Mouse (Mus musculus) adrenal gland, adult 8-10 months (tissue): ENCODE measurements around the gene Zcchc4. TPM values are rescaled to one million over a fixed set of nuclear protein-coding genes. Genes with fewer than 3 reads are reported as not detected.
"Not testable (repeated sequence)": the region's sequence is repeated elsewhere in the genome, so short reads cannot be mapped to it uniquely, and the experiment has no call there.

Experiments used
- DNase-seq: peaks from one replicate; pipeline ENCODE4 v3.0.0; 2022
- total RNA-seq, 4 experiments: library from RNA; stranded (reverse); gene quantifications; 2 replicates each; pipeline ENCODE4 v1.2.4; 2022

Zcchc4 gene
- total RNA-seq: 10 to 100 TPM; 12.1 to 17.7 (median 14.3) TPM

DNA sequence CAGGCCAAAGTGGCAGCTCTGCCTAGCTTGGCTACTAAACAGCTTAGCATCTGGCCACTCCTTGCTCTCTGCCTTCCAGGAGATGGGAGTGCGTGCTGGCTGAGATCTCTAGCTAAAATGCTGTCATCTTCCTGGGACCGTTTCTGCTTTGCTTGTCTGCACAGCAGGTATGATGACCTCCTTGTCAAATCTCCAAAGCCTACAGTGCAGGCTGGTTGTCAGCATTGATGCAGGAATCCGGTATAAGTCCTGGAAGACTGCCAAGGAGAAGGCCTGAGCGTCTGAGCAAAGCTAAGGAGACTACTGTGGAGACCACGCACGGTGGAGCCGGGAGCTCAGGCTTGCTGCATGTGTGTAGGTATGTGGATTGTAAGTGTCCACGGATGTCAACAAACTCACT, at the start of gene Zcchc4:
Zcchc4 (plus strand) TSS at position 173 of the 400 bp plus-strand sequence.
- no peak for DNase-seq

DNA sequence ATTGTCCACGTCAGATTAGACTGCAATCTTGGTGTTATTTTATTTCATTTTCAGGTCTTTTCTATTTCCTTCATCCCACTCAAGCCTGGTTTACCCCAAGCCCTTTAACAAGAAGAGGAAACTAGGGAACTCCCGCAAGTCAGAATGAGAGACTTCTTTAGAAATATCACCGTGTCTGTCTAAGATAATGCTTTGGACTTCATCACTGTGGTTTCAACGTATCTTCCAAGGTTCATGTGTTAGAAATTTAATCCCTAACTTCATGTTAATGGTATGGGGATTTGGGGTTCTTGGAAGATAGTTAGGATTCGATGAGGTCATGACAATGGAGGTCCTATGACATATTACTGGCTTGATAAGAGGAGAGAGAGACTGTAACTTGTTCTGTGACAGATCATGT, 47.5 kb upstream of the Zcchc4 start:
- no peak for DNase-seq

DNA sequence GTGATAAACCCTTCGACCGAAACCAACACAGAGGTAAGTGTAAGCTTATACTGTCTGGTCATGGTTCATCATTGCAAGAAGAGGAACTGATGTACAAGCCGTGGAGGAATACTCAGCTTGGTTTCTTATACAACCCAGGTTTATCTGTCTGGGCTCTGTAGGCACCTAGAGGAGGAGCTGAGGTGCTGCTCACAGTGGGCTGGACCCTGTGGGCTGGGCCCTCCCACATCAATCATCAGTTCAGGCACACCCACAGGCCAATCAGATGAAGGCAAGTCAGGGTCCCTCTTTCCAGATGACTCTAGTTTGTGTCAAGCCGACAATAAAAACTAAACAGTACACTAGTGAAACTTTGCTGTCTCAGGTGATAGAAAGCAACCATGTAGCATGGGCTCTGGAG, 42.4 kb upstream of the Zcchc4 start:
- DNase-seq: no peak

DNA sequence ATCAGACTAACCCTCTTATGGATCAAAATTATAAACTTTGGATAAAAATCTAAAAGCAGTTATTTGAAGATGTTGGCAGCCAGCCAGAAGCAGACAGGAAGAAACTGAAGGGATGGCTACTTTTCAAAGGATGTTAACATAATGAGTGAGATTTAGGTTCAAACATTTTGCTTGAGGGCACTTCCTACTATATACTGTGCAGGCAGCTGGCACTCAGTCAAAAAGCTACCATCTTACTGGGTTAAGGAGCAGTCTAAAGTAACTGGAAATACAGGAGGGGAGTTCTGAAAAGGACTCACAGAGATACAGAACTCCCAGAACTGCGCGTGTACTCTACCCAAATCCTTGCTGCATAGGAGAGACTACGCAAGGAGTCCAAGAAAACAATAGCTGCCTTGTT, 39.2 kb upstream of the Zcchc4 start:
- no peak for DNase-seq

DNA sequence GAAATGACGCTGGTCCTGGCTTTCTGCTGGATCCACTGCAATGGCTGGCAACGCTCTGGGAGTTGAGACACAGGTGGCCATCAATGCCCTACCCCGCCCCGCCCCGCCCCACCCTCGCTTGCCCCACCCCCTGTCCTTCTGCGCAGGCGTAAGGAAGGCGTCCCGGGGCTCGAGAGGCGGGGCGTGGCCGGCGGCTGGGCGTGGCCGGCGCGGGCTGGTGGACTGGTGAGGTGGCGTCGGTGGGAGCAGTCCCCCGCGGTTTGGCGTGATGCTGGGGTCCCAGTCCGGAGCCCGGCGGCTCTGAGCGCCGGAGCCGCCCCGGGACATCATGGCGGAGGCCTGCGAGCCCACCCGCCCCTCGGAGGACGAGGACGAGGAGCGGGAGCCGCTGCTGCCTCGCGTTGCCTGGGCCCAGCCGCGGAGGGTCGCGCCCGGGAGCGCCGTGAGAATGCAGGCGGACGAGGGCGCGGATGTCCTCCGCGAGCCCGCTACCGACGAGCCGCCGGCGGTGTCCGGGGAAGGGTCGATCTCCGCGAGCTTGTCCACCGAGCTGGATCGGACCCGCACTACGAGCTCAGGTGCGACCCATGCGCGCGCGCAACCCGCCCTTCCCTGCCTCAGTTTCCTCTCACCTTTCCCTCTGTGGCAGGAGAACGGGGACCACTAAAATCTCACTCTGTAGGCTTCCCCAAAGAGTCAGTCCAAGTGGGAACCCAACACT, 33.7 kb upstream of the Zcchc4 start, which contains the start of gene Pi4k2b:
Pi4k2b (plus strand) TSS at position 184 of the 721 bp plus-strand sequence.
- DNase-seq: peak; percentile 67

DNA sequence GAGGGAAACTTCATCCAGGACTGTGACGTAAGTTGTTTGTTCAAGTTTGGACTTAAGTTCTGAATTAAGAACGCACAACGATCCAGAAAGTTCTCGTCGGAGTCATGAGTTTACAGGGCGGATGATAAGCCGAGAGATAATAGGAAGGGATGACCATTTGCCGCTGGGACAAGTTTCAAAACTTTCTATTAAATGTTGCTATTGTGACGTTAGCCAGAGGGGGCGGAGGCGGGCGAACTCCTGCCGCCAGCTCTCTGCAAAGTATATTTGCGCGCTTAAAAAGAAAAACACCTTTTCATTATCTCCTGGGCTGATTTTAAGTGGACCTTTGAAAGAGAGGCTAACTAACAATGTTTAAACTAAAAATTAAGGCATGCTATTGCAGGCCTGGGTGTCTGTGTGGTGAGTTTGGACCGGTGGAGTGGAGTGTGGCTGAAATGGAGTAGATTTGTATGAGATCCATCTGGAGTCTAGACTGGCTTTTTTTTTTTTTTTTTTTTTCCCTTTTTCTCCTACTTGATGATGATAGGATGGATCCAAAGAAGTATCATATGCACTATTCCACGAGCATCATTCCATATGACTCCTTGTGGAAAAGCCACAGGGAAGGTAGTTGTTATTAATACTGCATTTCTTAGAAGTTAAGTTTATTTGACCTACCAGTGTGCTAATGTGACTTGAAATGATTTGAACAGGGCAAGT, 32.9 kb upstream of the Zcchc4 start:
- DNase-seq: peak; percentile 13

DNA sequence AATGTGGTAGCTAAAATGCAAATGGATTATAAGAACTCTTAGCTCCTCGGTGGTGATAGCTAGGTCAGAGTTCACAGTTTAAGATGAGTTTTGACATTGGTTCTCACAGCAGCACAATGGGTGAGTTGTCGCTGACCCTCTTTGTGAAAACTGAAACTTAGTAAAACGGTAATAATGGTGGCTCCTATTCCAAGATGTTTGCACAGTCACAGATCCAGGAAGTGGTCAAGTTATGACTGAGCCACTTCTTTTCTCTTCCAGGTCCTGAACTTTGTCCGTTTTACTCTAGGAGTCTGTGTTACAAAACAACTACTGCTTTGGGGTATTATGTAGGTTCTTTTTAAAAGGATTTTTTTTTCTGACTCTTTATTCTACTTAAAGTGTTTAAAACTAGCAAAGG, 32.0 kb upstream of the Zcchc4 start:
- DNase-seq: no peak

DNA sequence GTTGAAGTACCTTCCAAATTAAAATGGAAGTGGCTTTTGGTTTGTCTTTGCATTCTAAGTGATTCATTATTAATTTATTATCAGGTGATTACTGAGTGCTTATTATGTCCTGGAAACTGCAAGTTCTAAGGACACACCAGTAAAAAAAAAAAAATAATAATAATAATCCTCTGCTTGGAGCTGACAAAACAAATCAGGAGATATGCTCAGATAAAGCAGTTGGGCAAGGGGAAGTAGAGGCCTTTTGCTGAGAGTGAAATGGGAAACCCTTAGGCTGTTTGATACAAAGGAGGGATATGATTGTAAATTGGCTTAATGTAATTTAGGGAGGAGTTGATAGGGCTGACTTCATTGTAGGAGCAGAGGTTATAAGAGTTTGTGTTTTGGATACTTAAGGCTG, 28.3 kb upstream of the Zcchc4 start:
- DNase-seq: no peak

DNA sequence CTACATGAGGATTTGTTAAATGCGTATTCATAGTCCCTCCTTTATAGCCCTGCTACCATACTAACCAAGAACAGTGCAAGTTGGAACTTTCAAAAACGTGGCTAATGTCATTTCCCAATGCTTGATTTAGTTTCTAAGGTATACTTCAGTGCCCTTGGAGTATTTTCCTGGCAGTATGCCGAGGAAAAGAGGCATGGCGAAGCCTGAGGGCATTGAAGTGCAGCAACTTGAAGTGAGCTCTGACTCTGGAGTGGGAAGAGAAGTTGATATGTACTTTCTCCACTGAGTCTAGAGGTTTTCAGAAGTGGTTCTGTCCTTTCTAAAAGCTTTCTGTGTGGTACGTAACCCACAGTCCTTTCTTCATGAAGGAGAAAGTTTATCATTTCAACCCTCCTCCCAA, 26.5 kb upstream of the Zcchc4 start:
- no peak for DNase-seq

DNA sequence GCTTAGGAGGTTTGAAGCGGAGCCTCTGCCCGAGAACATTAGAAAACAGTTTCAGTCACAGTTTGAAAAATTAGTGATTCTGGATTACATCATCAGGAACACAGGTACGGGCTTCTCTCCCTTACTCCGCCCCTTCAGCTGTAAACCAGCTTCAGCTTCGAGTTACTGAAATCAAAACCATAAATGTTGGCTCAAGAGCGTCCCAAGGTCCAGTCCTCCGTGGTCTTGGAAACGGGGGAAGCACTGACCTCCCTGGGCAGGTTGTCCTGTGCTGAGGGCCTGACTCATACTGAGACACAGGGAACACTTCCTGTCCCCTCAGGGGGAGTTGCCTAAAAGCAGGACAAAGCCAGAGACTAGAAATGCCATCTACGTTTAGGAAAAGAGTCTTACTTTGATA, 22.1 kb upstream of the Zcchc4 start:
- no peak for DNase-seq

DNA sequence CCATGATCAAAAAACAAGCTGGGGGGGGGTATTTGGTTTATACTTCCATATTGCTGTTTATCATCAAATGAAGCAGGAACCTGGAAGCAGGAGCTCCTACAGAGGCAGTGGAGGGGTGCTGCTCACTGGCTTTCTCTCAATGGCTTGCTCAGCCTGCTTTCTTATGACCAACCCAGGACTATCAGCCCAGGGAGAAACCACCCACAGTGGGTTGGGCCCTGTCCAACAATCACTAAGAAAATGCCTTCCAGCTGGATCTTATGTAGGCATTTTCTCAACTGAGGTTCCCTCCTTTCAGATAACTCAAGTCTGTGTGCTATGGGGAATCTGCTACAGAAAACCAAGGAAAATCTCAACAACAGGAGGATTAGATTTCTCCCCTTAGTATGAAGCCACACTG, 21.0 kb upstream of the Zcchc4 start:
- no peak for DNase-seq

DNA sequence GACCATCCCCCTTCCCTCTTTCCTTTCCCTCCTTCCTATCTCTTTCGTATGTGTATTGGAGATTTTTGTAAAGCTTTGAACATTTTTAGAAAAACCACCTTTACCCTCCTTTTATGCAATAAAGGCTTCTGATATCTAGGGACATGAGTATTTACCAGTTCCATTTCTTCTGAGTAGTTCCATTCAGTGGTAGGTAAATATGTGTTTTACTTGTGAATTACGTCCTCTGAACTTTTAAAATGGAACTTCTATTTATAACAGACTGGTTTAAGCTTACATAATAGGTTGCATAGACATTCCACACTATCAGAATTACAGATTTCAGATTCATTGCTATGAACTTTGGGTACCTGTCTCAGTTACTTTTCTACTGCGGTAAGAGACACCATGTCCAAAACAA, 19.9 kb upstream of the Zcchc4 start:
- no peak for DNase-seq

DNA sequence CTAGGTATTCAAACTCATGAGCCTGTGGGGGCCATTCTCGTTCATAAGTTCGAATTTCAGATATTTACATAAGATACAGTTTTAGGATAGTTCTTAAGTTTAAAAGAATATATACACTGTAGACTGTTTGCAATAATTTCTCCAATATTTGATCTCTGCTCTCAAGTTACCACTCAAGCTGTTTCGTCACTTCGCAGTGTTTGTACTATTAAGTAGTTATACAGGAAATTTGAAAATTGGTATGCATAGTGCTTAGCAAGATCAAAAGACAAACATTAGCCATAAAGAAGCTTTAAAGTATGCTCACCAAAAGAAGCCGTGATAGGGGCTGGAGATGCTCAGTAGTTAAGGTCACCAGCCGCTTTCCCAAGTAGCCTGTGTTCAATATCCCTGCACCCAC, 19.2 kb upstream of the Zcchc4 start:
- DNase-seq: no peak

DNA sequence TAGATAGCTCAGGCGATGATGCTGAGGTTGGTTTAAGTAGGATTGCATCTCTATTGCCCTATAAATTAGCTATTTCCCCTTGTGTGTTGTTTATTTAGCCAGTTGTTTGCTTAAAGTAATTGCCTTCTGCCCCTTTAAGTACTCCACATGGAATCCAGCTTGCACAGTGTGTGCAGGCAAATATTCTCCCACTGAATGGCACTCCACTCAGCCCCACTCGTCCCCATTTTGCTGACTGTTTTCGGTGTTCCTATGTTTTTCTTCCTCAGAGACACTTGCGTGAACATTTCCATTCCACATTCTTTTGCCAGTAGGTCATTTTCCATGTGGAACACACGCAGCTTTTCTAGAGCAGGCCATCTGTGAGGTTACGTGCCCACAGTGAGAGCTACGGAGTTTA, 12.6 kb upstream of the Zcchc4 start:
- no peak for DNase-seq

DNA sequence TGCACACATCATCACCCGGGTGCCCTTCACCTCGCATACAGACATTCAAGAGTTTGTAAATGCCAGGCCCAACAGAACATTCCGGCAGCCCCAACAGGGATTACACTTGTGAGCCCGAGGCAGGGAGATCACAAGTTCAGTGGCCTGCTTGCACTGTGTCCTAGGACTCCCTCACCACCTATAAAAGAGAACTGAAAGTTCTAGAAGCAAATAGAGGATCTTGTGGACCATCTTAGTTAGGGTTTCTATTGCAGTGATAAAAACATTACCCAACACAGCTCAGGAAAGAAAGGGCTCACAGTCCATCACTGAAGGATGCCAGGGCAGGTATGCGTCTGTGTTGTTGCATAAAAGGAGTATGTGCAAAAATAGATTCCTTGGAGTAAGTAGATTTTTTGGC, 942 bp upstream of the Zcchc4 start:
- DNase-seq: no peak

DNA sequence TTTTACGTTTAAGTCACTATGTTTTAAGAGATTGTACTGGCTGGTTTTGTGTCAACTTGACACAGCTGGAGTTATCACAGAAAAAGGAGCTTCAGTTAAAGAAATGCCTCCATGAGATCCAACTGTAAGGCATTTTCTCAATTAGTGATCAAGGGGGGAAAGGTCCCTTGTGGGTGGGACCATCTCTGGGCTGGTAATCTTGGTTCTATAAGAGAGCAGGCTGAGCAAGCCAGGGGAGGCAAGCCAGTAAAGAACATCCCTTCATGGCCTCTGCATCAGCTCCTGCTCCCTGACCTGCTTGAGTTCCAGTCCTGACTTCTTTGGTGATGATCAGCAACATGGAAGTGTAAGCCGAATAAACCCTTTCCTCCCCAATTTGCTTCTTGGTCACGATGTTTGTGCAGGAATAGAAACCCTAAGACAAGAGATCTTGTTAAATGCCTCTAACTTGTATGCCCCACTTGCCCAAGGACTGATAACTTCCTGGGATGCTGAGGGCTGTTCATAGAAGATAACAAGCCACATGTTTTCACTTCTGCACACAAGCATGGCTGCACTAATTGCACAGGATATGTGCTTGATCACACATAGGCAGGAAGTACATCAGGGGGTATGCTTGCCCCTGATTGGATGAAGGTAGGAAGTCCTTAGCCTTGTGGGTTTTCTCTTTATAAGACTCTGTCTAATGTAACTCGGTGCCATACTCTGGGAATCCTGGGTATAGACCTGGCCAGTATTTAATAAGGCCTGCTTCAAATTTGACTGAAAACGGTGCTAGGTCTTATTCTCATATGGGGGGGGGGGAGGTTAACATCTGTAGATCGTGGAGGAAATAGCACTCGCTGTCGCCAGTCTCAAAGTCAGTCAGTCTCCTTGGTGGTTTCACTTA, 1.5 kb downstream of the Zcchc4 start:
- not testable (repeated sequence) for DNase-seq

DNA sequence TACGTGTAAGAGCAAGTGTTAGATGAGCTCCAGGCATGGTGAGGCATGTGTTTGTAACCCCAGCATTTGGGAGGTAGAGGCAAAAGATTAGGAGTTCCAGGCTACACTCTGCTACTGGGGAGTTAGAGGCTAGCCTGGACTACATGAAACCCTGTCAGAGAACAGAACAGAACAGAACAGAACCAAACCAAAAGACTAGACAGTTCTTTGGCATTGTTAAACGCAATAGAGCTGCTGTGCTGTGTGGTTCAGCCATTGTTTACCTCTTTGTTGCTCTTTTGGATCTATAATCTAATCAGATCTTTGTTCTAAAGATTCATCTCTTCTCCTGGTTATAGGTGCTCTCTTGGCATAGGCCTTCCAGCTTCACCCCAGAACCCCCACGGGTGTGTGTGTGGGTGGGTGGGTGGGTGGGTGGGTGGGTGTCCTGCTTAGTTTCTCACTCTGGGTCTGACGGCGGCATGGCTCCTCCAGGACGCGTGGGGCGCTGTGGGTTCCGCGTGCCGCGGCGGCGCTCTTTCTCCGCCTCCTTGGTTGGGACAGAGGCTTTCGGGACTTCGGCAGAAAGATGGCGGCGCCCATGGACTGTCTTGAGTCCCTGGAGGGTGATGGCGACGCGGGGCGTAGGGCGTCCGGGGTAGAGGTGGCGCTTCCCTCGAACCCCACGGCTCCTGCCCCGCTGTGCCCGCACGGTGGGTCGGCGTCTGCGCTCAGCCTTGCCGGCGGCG, 7.5 kb downstream of the Zcchc4 start:
- DNase-seq: peak; percentile 80

DNA sequence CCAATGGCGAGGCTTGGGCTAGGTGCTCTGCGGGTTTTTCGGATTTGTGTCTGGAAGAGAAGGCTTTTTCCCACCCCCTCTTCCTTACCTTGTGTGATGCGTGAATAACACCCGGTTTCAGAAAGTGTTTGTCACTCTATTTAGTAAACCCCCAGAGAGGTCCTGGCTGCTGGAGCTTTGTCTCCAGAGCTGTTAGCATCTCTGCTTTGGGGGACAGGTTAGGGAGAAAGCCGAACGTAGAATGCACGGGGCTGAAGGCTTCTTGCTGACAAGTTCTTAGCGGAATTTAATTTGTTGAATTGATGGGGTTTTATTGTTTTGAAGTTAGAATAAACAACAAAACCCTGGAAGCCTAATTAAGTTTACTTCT, 8.0 kb downstream of the Zcchc4 start:
- no peak for DNase-seq

DNA sequence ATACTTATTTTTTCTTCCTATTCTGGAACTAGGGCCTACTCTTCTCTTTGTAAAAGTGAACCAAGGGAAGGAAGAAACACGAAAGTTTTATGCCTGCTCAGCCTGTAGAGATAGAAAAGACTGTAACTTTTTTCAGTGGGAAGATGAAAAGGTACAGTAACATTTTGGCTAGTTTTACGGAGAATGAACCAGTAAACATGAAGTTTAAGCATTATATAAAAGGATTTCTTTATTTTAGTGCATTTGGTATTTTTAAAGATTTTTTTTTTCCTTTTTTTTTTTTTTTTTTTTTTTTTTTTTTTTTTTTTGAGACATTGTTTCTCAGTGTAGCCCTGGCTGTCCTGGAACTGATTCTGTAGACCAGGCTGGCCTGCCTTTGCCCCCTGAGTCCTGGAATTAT, 8.7 kb downstream of the Zcchc4 start:
- DNase-seq: no peak

DNA sequence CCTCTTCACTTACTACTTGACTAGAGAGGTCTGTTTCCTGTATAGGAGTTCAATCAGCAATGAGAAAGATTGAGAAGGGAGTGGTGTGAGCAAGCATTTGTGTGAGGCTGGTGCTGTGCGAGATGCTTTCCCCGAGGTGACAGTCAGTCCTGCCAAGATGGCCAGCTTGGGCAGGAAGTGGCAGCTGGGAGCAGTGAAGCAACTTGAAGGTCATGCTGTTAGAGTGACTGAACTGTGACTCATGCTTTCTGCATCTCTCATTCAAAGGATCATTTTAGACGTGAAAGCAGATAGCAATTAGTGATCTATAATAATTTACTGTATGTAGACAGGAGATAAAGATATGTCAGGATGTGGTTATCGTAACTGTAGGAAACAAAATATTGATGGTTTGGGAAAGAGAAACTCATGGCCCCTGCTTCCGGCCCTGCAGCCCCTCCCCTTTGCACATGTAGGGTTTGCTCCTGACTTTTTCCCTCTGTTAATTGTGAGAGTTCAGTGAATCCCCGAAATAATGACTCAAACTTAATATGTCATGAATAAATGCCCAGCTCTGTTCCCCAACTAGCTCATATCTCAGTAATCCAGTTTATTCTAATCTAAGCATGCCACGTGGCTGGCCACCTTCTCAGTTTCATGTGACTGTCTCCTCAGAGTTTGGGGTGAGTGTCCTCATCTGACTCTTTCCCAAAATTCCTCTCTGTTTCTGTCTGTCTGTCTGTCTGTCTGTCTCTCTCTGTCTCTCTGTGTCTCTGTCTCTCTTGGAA, 11.5 kb downstream of the Zcchc4 start:
- peak; percentile 25 for DNase-seq

DNA sequence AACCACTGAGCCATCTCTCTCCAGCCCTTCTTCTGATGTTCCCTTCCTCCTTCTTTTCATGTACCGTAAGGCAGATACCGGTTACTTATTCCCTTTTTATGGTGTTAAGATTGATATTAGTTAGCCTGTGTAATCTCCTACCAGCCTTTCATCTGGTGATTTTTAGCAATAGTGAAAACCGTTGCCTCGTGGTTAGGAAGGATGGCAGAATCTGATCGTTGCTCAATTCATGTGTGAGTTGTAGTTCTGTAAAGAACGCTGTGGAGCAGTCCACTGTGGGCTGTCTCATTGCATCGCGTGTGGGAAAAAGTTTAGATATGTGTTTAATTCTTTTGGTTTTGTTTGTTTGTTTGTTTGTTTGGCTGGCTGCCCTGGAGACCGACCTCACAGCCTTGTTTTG, 18.0 kb downstream of the Zcchc4 start:
- DNase-seq: no peak

DNA sequence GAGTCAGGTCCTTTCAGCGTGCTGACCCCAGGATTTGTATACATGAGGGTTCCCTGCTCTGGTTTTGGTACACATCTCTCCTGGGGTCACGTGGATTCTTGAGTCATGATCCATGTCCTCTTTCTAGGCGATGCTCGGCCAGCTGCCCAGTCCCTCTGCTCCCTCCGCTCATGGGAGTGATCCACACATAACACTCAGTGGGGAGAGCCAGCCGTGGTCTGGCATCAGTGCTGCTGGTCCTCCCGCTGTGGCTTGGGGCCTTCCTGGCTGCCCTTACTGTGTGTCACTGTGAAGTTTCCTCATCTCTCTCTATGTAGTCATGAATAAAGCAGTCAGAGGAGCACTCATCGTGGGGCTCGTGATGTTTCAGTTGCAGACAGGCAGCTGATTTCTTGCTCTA, 18.9 kb downstream of the Zcchc4 start:
- no peak for DNase-seq
